Mouse (Mus musculus) hindbrain, embryonic 11.5 days (tissue): ENCODE data around the gene Tra2a. TPM values are rescaled to one million over a fixed set of nuclear protein-coding genes. Genes with fewer than 3 reads are reported as not detected.
A peak's percentile ranks its signal among the peaks of the same experiment; 100 is the strongest.

Experiments
- ATAC-seq: fragments of 200-750 bp; cut with Nextera tagmentation; 2 replicates; pipeline ENCODE4 v1.8.0; 2017; ENCODE audit warnings: mild to moderate bottlenecking, moderate TSS enrichment, moderate library complexity; ENCODE audit not compliant: low FRiP score
- DNase-seq: peaks from one replicate; pipeline ENCODE4 v3.0.0-alpha.2; 2015; ENCODE audit warnings: low spot score
- H3K27ac ChIP-seq: fragments of 300-500 bp; sonication (generic); 2 replicates; pipeline ENCODE4 v1.5.1; 2014; ENCODE audit warnings: mild to moderate bottlenecking, low read depth, low read length
- H3K27me3 ChIP-seq: fragments of 300-500 bp; sonication (generic); 2 replicates; pipeline ENCODE4 v1.6.1; 2014; ENCODE audit warnings: mild to moderate bottlenecking, low read length, moderate library complexity, mixed read lengths; ENCODE audit not compliant: control insufficient read depth, insufficient read depth
- H3K36me3 ChIP-seq: fragments of 300-500 bp; sonication (generic); 2 replicates; pipeline ENCODE4 v1.6.1; 2014; ENCODE audit warnings: mild to moderate bottlenecking, low read length, moderate library complexity, mixed read lengths; ENCODE audit not compliant: control insufficient read depth, insufficient read depth
- H3K4me1 ChIP-seq: fragments of 300-500 bp; sonication (generic); replicated peaks from 2 replicates; pipeline ENCODE4 v1.6.1; 2014; ENCODE audit warnings: low read length, mixed read lengths; ENCODE audit not compliant: control insufficient read depth, insufficient read depth
- H3K4me2 ChIP-seq: fragments of 300-500 bp; sonication (generic); replicated peaks from 2 replicates; pipeline ENCODE4 v1.6.1; 2014; ENCODE audit warnings: mild to moderate bottlenecking, low read depth, low read length
- H3K4me3 ChIP-seq: fragments of 300-500 bp; sonication (generic); 2 replicates; pipeline ENCODE4 v1.5.1; 2014; ENCODE audit warnings: low read depth, low read length
- H3K9ac ChIP-seq: fragments of 300-500 bp; sonication (generic); 2 replicates; pipeline ENCODE4 v1.6.1; 2014; ENCODE audit warnings: low read depth, low read length
- H3K9me3 ChIP-seq: fragments of 300-500 bp; sonication (generic); 2 replicates; pipeline ENCODE4 v1.6.1; 2016; ENCODE audit warnings: low read length; ENCODE audit not compliant: control insufficient read depth
- WGBS: fragments of 180-500 bp; shearing (Covaris S2); extraction: QIAGEN DNeasy Blood & Tissue Kit; methylation state at CpG from one replicate; pipeline ENCODE4 v1.1.7; 2014; 5-methylcytosine and 5-hydroxymethylcytosine counted together
- polyA plus RNA-seq: library from polyadenylated mRNA; unstranded; fragments of >200 nt; fragmentation: Nextera tagmentation; extraction: Ambion mirVana; gene quantifications from 2 replicates; pipeline ENCODE4 v1.2.1, GENCODE M21; 2014

Gene Tra2a
- polyA plus RNA-seq, 1 experiment from 2014 or later: 82.9 TPM

GRCm38 (mm10) chr6:49225728-49226123 is 38.1 kb downstream of the Tra2a start:
- Histone ChIP-seq H3K4me3 (no peak overlapping the region), H3K4me1 (no peaks in the 10 kb centered on the region), H3K27ac (no peak overlapping the region), H3K9me3 (no peaks in the 10 kb centered on the region), H3K36me3 (no peaks in the 10 kb centered on the region), H3K9ac (no peak overlapping the region), H3K27me3 (no peaks in the 10 kb centered on the region), H3K4me2 (no peak overlapping the region)
- DNase-seq: no peak
- no peak for ATAC-seq
- 94% methylated on average over 3 of the region's 3 CpGs for WGBS

DNA sequence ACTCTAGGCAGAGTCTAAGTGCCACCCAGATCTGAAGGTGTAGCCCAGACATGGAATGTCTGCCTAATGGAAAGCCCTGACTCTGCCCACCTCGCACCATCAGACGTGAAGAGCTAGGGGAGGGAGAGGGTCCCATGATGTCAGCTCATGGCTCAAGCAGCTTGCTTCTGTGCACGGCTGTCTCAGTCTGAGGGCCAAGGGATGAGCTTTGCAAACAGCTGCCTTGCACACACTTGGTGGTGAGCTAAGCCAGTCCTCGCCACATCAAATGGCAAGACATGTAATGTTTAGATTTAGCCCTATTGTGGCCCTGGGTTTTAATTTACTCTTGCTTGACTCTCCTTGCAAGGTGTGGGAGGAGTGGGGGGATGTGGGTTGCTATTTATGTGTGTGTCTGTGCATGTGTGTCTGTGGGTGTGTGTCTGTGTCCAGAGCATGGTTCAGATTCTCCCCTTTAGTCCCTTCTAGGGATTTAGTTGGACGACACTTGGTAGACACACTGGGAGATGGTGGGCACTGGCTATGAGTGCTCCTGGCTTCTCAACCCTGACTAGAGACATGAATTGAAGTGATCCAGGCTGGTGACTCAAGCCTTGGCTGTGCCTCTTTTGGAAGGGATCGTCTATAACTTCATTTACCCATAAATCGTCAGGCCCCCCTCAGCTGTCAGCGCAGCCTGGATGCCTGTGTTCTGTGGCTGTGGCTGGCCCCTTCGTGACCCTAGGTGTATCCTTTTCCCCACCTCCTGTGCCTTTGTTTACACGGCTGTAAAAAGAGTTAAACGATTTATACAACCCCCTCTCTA is 38.7 kb downstream of the Tra2a start:
- no peak overlapping the region for H3K4me3 ChIP-seq
- no peak overlapping the region for H3K27ac ChIP-seq
- H3K9me3 ChIP-seq: no peaks in the 10 kb centered on the region
- H3K27me3 ChIP-seq: no peaks in the 10 kb centered on the region
- H3K4me1 ChIP-seq: no peaks in the 10 kb centered on the region
- WGBS: 67% methylated on average over 11 of the region's 11 CpGs
- no peak overlapping the region for H3K4me2 ChIP-seq
- H3K9ac ChIP-seq: no peak overlapping the region
- ATAC-seq: no peak
- H3K36me3 ChIP-seq: no peaks in the 10 kb centered on the region
- no peak for DNase-seq

- no peaks in the 10 kb centered on the region for H3K9me3 ChIP-seq
- no peak overlapping the region for H3K9ac ChIP-seq
- no peak overlapping the region for H3K4me3 ChIP-seq
- H3K36me3 ChIP-seq: no peaks in the 10 kb centered on the region
- H3K27ac ChIP-seq: no peak overlapping the region
- H3K27me3 ChIP-seq: no peaks in the 10 kb centered on the region
- H3K4me2 ChIP-seq: 0 out of 2 replicates have a peak overlapping the region, but pooled peaks have one; percentile 17
- no peaks in the 10 kb centered on the region for H3K4me1 ChIP-seq
- DNase-seq (peak; percentile 41), ATAC-seq (no peak)
- WGBS: 3% methylated on average over 7 of the region's 7 CpGs
Observed at GRCm38 (mm10) chr6:49221906-49222305, 41.9 kb downstream of the Tra2a start.

DNA sequence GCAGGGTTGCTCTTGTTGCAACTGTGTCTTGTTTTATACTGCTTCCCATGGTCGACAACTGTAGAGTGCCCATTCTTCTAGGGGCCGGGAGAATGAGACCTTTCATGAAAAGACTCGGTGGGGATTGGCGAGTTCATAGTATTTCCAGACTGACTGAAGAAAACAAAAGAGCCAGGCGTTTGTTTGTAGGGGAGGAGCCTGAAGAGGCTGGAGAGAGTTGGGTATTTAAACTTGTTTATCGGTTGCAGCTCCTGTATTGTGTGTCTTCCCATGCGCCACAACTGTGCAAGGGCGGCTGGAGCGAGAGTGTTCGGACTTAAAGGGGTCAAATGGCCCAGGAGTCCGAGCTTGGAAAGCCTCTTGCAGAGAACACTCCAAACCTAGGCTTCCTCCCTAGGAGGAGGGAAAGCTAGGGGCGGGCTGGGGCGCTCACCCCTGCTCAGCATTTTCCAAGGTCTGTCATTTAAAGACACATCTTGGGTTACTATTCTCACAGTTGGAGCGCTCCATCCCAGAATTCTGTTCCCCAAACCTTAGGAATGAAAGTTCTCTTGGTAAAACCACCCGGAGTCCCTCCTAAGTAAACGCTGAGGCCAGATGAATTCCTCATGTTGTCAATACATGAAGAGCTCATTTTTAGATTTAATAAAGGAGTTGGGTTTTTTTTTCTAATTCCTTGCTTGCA is 43.8 kb downstream of the Tra2a start:
- Histone ChIP-seq H3K27ac (peak overlapping the region; percentile 72), H3K9ac (peak overlapping the region; percentile 50; the same call in 1 of the 2 replicates), H3K9me3 (no peaks in the 10 kb centered on the region), H3K4me1 (no peaks in the 10 kb centered on the region), H3K27me3 (no peaks in the 10 kb centered on the region), H3K4me2 (peak overlapping the region; percentile 39), H3K4me3 (peak overlapping the region; percentile 24), H3K36me3 (no peaks in the 10 kb centered on the region)
- ATAC-seq: no peak
- WGBS: 1% methylated on average over 16 of the region's 16 CpGs
- DNase-seq: peak; percentile 69

GRCm38 (mm10) chr6:49219001-49219560 is 44.8 kb downstream of the Tra2a start:
- DNase-seq (no peak), ATAC-seq (no peak)
- WGBS: 5% methylated on average over 4 of the region's 4 CpGs
- Histone ChIP-seq H3K9ac (no peak overlapping the region), H3K4me2 (no peak overlapping the region), H3K27ac (no peak overlapping the region), H3K4me1 (no peaks in the 10 kb centered on the region), H3K4me3 (no peak overlapping the region), H3K36me3 (no peaks in the 10 kb centered on the region), H3K9me3 (no peaks in the 10 kb centered on the region), H3K27me3 (no peaks in the 10 kb centered on the region)

DNA sequence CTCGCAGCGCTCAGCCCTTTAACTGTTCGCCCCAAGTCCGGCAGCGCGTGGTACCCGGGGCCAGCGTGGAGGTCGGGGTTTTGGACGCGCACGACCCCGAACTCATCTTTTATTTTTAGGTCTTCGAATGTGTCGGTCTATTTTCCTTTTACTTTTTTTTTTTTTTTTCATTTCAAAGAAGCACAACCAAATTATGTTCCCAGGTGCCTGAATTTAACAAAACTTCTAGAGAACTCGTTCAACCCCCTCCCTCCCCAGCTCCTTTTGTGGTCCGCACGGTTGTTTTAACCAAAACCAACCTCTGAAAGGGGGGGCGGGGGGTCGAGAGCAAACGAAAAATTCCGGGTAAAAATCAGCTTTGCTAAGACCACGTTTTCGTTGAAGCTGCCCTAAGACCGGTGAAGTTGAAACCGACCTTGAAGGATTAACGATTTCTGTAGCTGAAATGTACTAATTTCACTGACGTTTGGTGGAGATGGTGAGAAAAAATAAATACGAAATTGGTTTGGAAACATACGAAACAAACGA is 45.5 kb downstream of the Tra2a start:
- WGBS: under 1% methylated on average over 31 of the region's 31 CpGs
- DNase-seq: peak; percentile 62
- no peaks in the 10 kb centered on the region for H3K4me1 ChIP-seq
- ATAC-seq: no peak
- H3K9ac ChIP-seq: peak overlapping the region; percentile 51
- H3K9me3 ChIP-seq: no peaks in the 10 kb centered on the region
- H3K36me3 ChIP-seq: no peaks in the 10 kb centered on the region
- H3K27ac ChIP-seq: no peak overlapping the region
- H3K4me3 ChIP-seq: peak overlapping the region; percentile 60
- peak overlapping the region; percentile 65 for H3K4me2 ChIP-seq
- no peaks in the 10 kb centered on the region for H3K27me3 ChIP-seq

DNA sequence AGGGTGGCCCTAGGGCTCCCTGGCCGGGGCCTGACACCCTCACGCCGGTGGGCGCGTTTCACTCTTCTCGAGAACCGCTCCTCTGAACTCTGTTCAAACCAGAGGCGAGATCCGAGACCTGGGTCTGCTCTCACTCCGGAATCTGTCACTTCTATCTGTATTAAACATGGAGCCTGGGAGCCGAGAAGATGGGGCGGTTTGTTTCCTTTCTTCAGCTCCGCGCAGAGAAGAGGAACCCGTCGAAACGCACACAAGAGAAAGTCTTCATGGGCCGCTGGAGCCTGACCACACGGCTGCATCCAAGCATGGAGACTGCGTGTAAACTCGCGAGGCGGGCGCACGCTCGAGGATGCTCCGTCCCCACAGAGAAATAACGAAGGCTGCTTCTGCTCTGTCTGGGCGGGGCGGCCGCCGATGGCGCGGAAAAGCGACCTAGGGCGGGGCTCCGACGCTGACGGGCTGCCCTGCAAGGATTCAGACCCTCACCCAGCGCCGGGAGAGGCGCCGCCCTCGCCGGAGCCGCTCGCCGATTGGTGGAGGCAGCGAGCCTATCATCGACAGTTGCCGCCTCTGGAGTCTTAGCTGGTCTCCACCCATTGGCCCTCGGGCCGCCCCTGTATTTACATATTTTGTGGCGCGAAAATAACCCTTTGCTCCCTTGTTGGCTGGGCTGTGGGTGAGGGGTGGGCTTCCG is 46.1 kb downstream of the Tra2a start:
- H3K4me3 ChIP-seq: peak overlapping the region; percentile 60
- ATAC-seq (peak; percentile 90), DNase-seq (peak; percentile 97)
- H3K4me1 ChIP-seq: no peaks in the 10 kb centered on the region
- no peaks in the 10 kb centered on the region for H3K36me3 ChIP-seq
- peak overlapping the region; percentile 77 for H3K4me2 ChIP-seq
- H3K27ac ChIP-seq: peak overlapping the region; percentile 97
- no peaks in the 10 kb centered on the region for H3K9me3 ChIP-seq
- no peaks in the 10 kb centered on the region for H3K27me3 ChIP-seq
- under 1% methylated on average over 56 of the region's 56 CpGs for WGBS
- H3K9ac ChIP-seq: peak overlapping the region; percentile 81

- H3K9ac ChIP-seq: peak overlapping the region; percentile 81
- H3K4me3 ChIP-seq: peak overlapping the region; percentile 60
- DNase-seq (no peak), ATAC-seq (no peak)
- 2% methylated on average over 11 of the region's 11 CpGs for WGBS
- H3K36me3 ChIP-seq: no peaks in the 10 kb centered on the region
- H3K27me3 ChIP-seq: no peaks in the 10 kb centered on the region
- no peaks in the 10 kb centered on the region for H3K9me3 ChIP-seq
- H3K4me1 ChIP-seq: no peaks in the 10 kb centered on the region
- H3K27ac ChIP-seq: peak overlapping the region; percentile 97
- peak overlapping the region; percentile 77 for H3K4me2 ChIP-seq
Observed at GRCm38 (mm10) chr6:49216811-49217542, 46.9 kb downstream of the Tra2a start.
